Mouse (Mus musculus): Measurements from ENCODE around the gene Pcdh11x.

DNA sequence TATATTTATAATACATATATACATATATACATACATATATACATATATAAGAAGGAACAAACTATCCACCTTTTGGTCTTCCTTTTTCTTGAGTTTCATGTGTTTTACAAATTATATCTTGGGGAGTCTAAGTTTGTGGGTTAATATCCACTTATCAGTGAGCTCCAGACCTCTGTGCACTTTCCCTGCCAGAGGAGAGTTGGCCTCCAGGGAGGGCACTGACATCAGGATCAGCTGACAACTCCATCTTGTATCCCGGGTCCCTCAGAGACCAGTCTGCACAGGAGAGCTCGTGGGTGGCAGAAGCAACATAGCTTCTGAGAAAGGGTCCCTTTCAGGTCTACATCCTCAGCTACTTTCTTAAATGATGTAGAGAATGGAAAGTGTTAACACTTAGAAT lies 30.0 kb upstream of the Pcdh11x start:
- no peak for TF ChIP-seq EP300 (IDR thresholded peaks at IDR 0.05; ENCODE audit: low read depth)
- TF ChIP-seq CTCF (IDR thresholded peaks at IDR 0.05; ENCODE audit: low read depth) = no peak

Measured in heart, postnatal 0 days (tissue).